8 mouse cellular contexts compared by ENCODE assay signal in the genomic region with DNA sequence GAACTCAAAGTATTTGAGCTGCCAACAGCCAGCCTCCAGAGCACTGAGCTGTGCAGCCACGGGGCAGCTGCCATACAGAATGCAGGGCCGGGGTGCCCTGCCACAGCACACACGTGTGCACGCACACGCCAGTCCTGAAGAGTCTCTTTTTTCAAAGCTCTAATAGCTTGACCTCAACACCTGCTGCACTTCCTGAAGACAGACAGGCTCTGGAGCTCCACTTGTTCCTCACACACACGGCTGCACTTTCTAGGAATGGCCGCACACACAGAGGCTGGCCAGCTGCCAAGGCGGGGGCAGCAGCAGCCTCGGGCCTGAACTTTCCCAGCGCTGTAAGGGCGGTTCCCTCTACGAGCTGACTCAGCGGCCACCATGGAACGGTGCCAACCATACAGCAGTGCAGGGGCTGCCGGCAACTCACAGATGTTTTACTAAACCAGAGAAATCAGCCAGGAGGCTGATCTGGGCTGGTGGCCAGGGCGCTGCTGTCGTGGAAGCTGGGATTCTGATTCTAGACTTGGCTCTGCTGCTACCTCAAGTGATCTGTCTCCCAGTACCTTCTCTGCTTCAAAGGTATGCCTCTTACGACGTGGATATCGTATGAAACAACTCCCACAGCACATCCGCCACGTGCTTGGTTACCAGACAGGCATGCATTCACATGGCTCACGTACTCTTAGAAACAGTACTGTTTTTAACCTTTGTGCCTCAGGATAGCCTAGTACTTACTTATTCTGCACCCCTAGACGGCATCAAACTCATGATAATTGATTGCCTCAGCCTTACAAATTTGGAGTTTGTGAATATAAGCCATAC. TPM values are rescaled to one million over a fixed set of nuclear protein-coding genes. Genes with fewer than 3 reads are reported as not detected.
A peak's percentile ranks its signal among the peaks of the same experiment; 100 is the strongest.
DNase-seq lines count a peak whose midpoint lies in the region; ATAC-seq lines count a peak whose summit lies in the region.

No protein-coding gene starts in this region.

- H3K36me3 ChIP-seq in embryonic facial prominence, embryonic 15.5 days: no peaks in the 10 kb centered on the region
- no peaks in the 10 kb centered on the region; the same call in 1 of the 2 replicates for H3K36me3 ChIP-seq in limb, embryonic 13.5 days
- H3K36me3 ChIP-seq in midbrain, embryonic 16.5 days (ENCODE audit: control insufficient read depth, insufficient read depth, low read length): no peaks in the 10 kb centered on the region

- no peak overlapping the region for H3K9ac ChIP-seq in embryonic facial prominence, embryonic 15.5 days
- no peak overlapping the region for H3K9ac ChIP-seq in limb, embryonic 13.5 days
- no peak overlapping the region for H3K9ac ChIP-seq in midbrain, embryonic 16.5 days (ENCODE audit: low read depth, low read length)

- H3K4me1 ChIP-seq in embryonic facial prominence, embryonic 15.5 days: peaks cover 40% of the 10 kb centered on the region
- peaks cover 61% of the 10 kb centered on the region for H3K4me1 ChIP-seq in limb, embryonic 13.5 days
- peaks cover 42% of the 10 kb centered on the region for H3K4me1 ChIP-seq in midbrain, embryonic 16.5 days (ENCODE audit: control insufficient read depth, insufficient read depth, low read length)

- H3K27ac ChIP-seq in embryonic facial prominence, embryonic 15.5 days (replicated peaks): peak overlapping the region; percentile 51; the same call in 1 of the 2 replicates
- peak overlapping the region; percentile 39; the same call in 1 of the 2 replicates for H3K27ac ChIP-seq in limb, embryonic 13.5 days
- H3K27ac ChIP-seq in midbrain, embryonic 16.5 days (ENCODE audit: low read length): no peak overlapping the region

- H3K4me3 ChIP-seq in embryonic facial prominence, embryonic 15.5 days (replicated peaks): peak overlapping the region; percentile 13
- peak overlapping the region; percentile 17; the same call in 1 of the 2 replicates for H3K4me3 ChIP-seq in limb, embryonic 13.5 days
- no peak overlapping the region for H3K4me3 ChIP-seq in midbrain, embryonic 16.5 days (ENCODE audit: low read depth, low read length)

- ATAC-seq in embryonic facial prominence, embryonic 15.5 days (ENCODE audit: insufficient number of reproducible peaks, low FRiP score, low TSS enrichment, low read depth): peak; percentile 92
- peak; percentile 96 for ATAC-seq in limb, embryonic 13.5 days (ENCODE audit: low FRiP score, low read depth)
- peak; percentile 86 for ATAC-seq in midbrain, embryonic 16.5 days

- peak overlapping the region; percentile 44 for H3K4me2 ChIP-seq in embryonic facial prominence, embryonic 15.5 days (replicated peaks)
- H3K4me2 ChIP-seq in limb, embryonic 13.5 days (replicated peaks): peak overlapping the region; percentile 56
- H3K4me2 ChIP-seq in midbrain, embryonic 16.5 days (ENCODE audit: low read length): peak overlapping the region; percentile 33

- 3% methylated on average over 24 of the region's 24 CpGs for WGBS in embryonic facial prominence, embryonic 15.5 days
- 5% methylated on average over 24 of the region's 24 CpGs for WGBS in limb, embryonic 13.5 days
- WGBS in midbrain, embryonic 16.5 days: 14% methylated on average over 24 of the region's 24 CpGs

- H3K9me3 ChIP-seq in embryonic facial prominence, embryonic 15.5 days (replicated peaks): no peaks in the 10 kb centered on the region
- no peaks in the 10 kb centered on the region for H3K9me3 ChIP-seq in limb, embryonic 13.5 days
- H3K9me3 ChIP-seq in midbrain, embryonic 16.5 days (replicated peaks; ENCODE audit: control insufficient read depth, low read length, poor library complexity, severe bottlenecking): no peaks in the 10 kb centered on the region

- peaks cover 24% of the 10 kb centered on the region for H3K27me3 ChIP-seq in embryonic facial prominence, embryonic 15.5 days
- H3K27me3 ChIP-seq in limb, embryonic 13.5 days: peaks cover 31% of the 10 kb centered on the region
- H3K27me3 ChIP-seq in midbrain, embryonic 16.5 days (ENCODE audit: control insufficient read depth, insufficient read depth, low read depth, low read length): no peaks in the 10 kb centered on the region

- DNase-seq in 3T3-L1 (ENCODE audit: low read depth, low spot score): peak; percentile 99
- DNase-seq in adrenal gland, postnatal 36 days: peak; percentile 99
- peak; percentile 95 for DNase-seq in heart, adult 8-10 months (ENCODE audit: low spot score)
- DNase-seq in kidney, adult 9 months: peak; percentile 97
- peak; percentile 69 to 83 for DNase-seq in spleen, postnatal 14 days (ENCODE audit: low spot score in 2 of 2)

RNA-seq across cellular contexts. Expression of gene Arid3b, which starts 5.1 kb away (rescaled TPM):
- total RNA-seq in adrenal gland, postnatal 36 days (2021): 1 to 10 TPM; 3.8 to 6.7 TPM
- polyA plus RNA-seq in embryonic facial prominence, embryonic 15.5 days (2015; fragmentation: Nextera tagmentation; extraction: Ambion mirVana): 5.1 and 5.5 TPM in 2 replicates
- total RNA-seq in heart, adult 8-10 months (2022): 1 to 10 TPM; 2.9 to 5.4 (median 3.4) TPM
- polyA plus RNA-seq in limb, embryonic 13.5 days (2015; fragmentation: Nextera tagmentation; extraction: Ambion mirVana): 7.3 and 10.6 TPM in 2 replicates
- 6.6 and 9.1 TPM in 2 replicates for polyA plus RNA-seq in midbrain, embryonic 16.5 days (2015; fragmentation: Nextera tagmentation; extraction: Ambion mirVana)
